Mouse (Mus musculus) gastrocnemius, postnatal 10 days (tissue): ENCODE results near the gene BC107364. TPM values are rescaled to one million over a fixed set of nuclear protein-coding genes. Genes with fewer than 3 reads are reported as not detected.
"Not testable (repeated sequence)": the region's sequence is repeated elsewhere in the genome, so short reads cannot be mapped to it uniquely, and the experiment has no call there.

Experiments
- DNase-seq: peaks from one replicate; pipeline ENCODE4 v3.0.0; 2021; ENCODE audit warnings: mixed read lengths
- total RNA-seq, 2 experiments: library from RNA; stranded (reverse); gene quantifications; 2 replicates each; pipeline ENCODE4 v1.2.3; 2021

The BC107364 gene
- total RNA-seq, 2 experiments from 2014 or later = not detected

GRCm38 (mm10) chr3:96414126-96414950 is 37.8 kb downstream of the BC107364 start:
- peak; percentile 66 for DNase-seq

DNA sequence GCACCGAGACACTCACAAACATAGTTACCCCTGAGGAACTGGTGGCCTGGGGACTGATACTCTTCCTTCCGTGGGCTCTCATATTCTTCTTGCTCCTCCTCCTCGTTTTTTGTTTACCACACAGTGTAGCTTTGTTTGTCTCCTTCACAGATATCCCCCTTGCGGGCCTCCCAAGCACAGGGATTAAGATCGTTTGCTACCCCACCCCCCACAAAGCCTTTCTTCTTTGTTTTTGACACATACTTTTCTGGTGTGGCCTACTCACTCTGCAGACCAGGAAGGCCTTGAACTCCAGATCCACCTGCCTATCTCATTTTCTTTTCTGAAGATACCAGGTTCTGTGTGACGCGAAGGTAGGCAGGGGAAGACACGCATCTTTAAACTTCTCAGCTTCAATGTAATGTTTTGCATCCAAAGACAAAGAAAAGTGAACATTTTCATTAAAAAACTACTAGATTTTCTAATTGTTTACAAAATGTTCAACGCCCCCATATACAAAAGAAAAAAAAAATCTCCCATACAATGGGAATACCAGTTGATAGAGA is 38.5 kb downstream of the BC107364 start:
- no peak for DNase-seq

DNA sequence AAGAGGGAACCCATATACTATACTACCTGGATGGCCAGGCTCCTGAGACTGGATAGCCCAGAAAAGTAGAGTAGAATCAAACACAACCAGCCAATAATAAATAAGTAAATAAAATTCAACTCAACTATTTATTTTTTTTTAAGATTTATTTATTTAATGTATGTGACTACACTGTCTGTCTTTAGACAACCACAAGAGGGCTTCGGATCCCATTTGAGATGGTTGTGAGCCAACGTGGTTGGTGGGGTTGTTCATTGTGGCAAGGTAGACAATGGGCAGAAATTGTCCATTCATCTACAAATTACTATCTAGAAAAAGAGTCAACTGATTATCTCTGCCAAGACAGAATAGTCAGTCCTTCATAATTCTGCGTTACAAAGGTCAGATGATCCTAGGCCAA is 40.3 kb downstream of the BC107364 start:
- no peak for DNase-seq

GRCm38 (mm10) chr3:96410966-96411365 is 41.1 kb downstream of the BC107364 start:
- no peak for DNase-seq

DNA sequence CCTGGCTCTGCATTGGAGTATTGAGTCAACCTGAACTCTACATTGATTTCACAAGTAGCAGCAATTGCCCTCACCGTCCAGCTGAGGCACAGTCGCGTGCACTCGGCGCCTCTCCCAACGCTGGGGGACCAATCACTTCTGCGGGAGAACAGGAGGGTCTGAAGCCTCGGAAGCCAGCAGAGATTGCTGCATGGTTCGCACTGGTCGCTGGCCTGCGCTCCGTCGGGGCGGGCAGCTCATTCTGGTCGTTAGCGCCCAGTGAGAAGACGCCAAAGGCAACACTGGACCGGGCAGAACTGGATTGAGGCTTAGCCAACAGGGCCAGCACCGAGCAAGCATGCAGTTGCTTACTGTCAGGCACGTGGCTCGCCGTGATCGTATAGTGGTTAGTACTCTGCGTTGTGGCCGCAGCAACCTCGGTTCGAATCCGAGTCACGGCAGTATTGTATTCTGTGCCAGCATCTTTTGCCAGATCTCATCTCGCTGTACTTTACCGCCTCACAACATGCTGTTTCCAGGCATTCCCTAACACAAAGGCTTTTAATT is 42.3 kb downstream of the BC107364 start:
- no peak for DNase-seq

- not testable (repeated sequence) for DNase-seq
Observed at GRCm38 (mm10) chr3:96408111-96408510, 44.0 kb downstream of the BC107364 start.

- no peak for DNase-seq
Observed at GRCm38 (mm10) chr3:96405541-96406503, 46.3 kb downstream of the BC107364 start.

DNA sequence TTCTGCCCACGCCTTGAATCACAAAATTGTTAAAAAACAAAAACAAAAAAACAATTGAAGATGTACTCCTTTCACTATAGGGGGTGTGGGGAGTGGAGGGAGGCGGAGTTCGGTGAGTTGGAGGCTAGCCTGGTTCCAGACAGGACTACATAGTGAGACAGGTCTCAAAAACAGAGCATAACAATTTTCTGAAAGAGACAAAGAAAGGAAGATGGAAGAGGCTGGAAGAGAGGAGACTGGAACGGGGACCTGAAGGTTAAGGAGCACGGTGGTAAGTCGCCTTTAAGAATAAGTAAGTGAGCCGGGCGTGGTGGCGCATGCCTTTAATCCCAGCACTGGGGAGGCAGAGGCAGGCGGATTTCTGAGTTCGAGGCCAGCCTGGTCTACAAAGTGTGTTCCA is 47.1 kb downstream of the BC107364 start:
- DNase-seq = no peak

DNA sequence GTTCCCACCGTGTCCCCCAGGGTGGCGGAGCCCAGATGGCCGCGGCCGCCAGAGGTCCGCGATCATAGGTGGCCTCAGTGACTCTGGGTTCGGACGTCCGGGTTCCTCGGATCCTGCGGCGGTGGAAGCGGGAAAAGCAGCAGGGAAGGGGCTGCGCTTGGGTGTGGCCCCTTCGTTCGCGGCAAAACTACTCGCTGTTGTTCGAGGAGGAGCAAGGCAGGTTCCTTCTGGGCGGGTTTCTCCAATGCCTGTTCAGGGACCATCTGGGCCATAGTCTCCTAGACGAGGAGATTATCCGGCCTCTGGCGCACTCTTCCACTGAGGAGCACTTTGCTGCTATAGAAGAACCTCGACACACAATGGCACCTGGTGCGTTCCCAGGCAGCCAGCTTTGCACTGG is 47.7 kb downstream of the BC107364 start:
- DNase-seq = no peak

GRCm38 (mm10) chr3:96403016-96403415 is 49.1 kb downstream of the BC107364 start:
- no peak for DNase-seq

- DNase-seq = peak; percentile 8
Observed at GRCm38 (mm10) chr3:96401832-96402501, 50.1 kb downstream of the BC107364 start.

DNA sequence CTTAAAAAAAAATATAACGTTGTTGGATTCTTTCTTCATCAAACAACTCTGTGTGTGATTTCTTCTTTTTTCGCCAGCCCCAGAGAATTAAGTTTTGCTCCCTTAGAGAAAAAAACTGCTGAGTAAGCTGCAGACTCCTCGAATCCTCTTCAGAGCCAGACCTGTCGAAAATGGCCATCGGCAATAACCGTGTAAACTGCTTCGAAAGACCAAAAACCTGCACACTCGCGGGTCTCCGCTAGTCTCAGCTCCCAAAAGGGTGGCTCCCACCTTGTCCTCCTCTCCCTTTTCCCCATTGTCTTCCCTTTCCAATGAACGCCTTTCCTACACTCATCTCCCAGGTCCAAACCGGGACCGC is 50.7 kb downstream of the BC107364 start:
- no peak for DNase-seq

- DNase-seq = no peak
Observed at GRCm38 (mm10) chr3:96398911-96399310, 53.2 kb downstream of the BC107364 start.

- DNase-seq = no peak
Observed at GRCm38 (mm10) chr3:96396857-96397256, 55.2 kb downstream of the BC107364 start.

DNA sequence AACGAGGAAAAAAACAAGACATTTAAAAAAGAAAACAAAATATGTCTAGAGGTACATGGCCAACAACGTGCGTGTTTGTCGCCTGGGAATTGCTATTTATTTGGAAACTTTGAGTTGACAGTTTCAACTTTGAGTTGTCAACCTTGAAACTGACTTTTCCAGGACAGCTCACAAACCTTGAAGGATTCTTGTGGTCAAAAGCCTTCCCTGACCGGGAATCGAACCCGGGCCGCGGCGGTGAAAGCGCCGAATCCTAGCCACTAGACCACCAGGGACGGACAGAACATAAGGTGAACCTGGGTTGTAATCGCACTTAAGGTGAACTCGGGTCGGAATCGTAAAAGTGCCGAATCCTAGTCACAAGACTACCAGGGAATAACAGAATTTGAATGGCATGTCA is 64.9 kb downstream of the BC107364 start:
- not testable (repeated sequence) for DNase-seq

Other genes with a start within 250 kb of the BC107364 start
- gene Bola1, start 232.6 kb downstream of the BC107364 start, total RNA-seq = 10 to 100 TPM; 23.3 to 28.3 TPM
- gene Hist2h2ab, start 232.4 kb downstream of the BC107364 start, total RNA-seq = 10 to 100 TPM; 10.3 to 10.7 TPM
- 10 to 100 TPM; 77.5 to 90.5 TPM for gene Hist2h2ac, start 231.4 kb downstream of the BC107364 start, total RNA-seq
- 1 to 10 TPM; 3.7 to 4.7 TPM for gene Hist2h2be, start 231.2 kb downstream of the BC107364 start, total RNA-seq
- 10 to 100 TPM; 79.1 to 93.5 TPM for gene Hist2h3c2, start 213.2 kb downstream of the BC107364 start, total RNA-seq
- gene Hist2h2aa2, start 212.0 kb downstream of the BC107364 start, total RNA-seq = 100 to 1,000 TPM; 666 to 717 TPM
- gene Hist2h2aa1, start 206.8 kb downstream of the BC107364 start, total RNA-seq = 10 to 100 TPM; 10.2 to 16.2 TPM
- gene Hist2h3c1, start 205.6 kb downstream of the BC107364 start, total RNA-seq = 1 to 10 TPM in 1 of 2 experiments, under 1 TPM in 1; 0.43 to 1.8 TPM
- gene Hist2h4, start 189.0 kb downstream of the BC107364 start, total RNA-seq = 10 to 100 TPM; 40.0 to 46.5 TPM
- 100 to 1,000 TPM; 371 to 396 TPM for gene Hist2h3b, start 183.7 kb downstream of the BC107364 start, total RNA-seq
- 100 to 1,000 TPM; 371 to 420 TPM for gene Hist2h2bb, start 182.6 kb downstream of the BC107364 start, total RNA-seq
- gene Fcgr1, start 158.3 kb downstream of the BC107364 start, total RNA-seq = 1 to 10 TPM in 1 of 2 experiments, under 1 TPM in 1; 0.56 to 1.2 TPM
- gene Hfe2, start 72.9 kb upstream of the BC107364 start, total RNA-seq = 100 to 1,000 TPM; 383 to 415 TPM
- 100 to 1,000 TPM; 484 to 520 TPM for gene Txnip, start 105.7 kb upstream of the BC107364 start, total RNA-seq
- gene Gm16253, start 124.7 kb upstream of the BC107364 start, total RNA-seq = 1 to 10 TPM in 1 of 2 experiments, under 1 TPM in 1; 0.70 to 1.1 TPM
- gene Polr3gl, start 141.9 kb upstream of the BC107364 start, total RNA-seq = 10 to 100 TPM; 32.1 to 32.7 TPM
- gene Ankrd34a, start 144.3 kb upstream of the BC107364 start, total RNA-seq = 1 to 10 TPM in 1 of 2 experiments, under 1 TPM in 1; 0.96 to 1.9 TPM
- 10 to 100 TPM; 24.1 to 26.9 TPM for gene Lix1l, start 148.8 kb upstream of the BC107364 start, total RNA-seq
- 10 to 100 TPM; 57.0 to 65.1 TPM for gene Rbm8a, start 177.6 kb upstream of the BC107364 start, total RNA-seq
- 10 to 100 TPM; 23.6 to 26.7 TPM for gene Pex11b, start 183.1 kb upstream of the BC107364 start, total RNA-seq
- gene Gm42957, start 183.2 kb upstream of the BC107364 start, total RNA-seq = under 1 TPM; 0.35 to 0.50 TPM
- gene Itga10, start 193.3 kb upstream of the BC107364 start, total RNA-seq = 1 to 10 TPM; 3.4 to 5.4 TPM
- 1 to 10 TPM; 1.4 to 1.6 TPM for gene Ankrd35, start 217.8 kb upstream of the BC107364 start, total RNA-seq
- 10 to 100 TPM; 18.0 to 29.1 TPM for gene Pias3, start 244.1 kb upstream of the BC107364 start, total RNA-seq